ENCODE assay signal across 7 mouse cellular contexts in the genomic region with DNA sequence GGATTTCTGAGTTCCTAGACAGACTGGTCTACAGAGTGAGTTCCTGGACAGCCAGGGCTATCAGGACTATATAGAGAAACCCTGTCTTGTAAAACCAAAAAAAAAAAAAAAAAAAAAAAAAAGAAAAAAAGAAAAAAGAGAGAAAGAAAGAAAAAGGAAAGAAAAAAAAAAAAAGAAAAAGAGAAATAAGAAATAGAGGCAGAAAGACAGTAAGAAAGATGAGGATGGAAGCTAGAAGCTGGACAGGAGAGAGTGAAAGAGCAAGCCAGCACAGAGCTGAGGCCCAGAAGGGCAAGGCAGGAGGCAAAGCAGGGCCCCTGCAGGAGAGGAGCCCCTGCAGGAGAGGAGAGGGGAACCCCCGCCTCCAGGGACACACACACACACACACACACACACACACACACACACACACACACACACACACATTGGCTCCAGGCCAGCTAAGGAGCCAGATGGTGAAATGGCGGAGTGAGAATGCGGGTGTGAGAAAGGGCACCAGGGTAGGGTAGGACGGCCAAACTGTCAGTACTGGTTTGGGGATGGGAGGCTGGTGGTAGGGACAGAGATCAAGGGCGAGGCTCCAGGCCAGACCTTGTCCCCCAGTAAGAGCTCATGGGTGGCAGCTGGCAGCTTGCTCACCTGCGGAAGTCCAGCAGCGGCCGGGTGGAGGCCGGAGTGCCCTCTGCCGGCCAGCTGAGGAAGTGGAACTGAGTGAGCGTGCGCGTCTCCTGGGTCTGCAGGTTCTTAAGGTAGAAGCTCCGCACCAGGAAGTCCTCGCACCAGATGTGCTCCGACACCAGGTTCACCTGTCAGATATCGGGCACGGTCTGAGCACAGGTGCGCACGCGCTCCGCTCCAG. TPM values are rescaled to one million over a fixed set of nuclear protein-coding genes. Genes with fewer than 3 reads are reported as not detected.
DNase-seq lines count a peak whose midpoint lies in the region; ATAC-seq and TF ChIP-seq lines count a peak whose summit lies in the region.

No protein-coding gene starts in this region.

- peaks cover 14% of the 10 kb centered on the region for H3K4me1 ChIP-seq in hindbrain, embryonic 15.5 days (replicated peaks)
- H3K4me1 ChIP-seq in midbrain, postnatal 0 days (ENCODE audit: insufficient read depth, low read length): no peaks in the 10 kb centered on the region

- peak overlapping the region; percentile 19 for H3K4me3 ChIP-seq in hindbrain, embryonic 15.5 days
- no peak overlapping the region for H3K4me3 ChIP-seq in midbrain, postnatal 0 days (ENCODE audit: low read depth, low read length)

- H3K4me2 ChIP-seq in hindbrain, embryonic 15.5 days: peak overlapping the region; percentile 48
- peak overlapping the region; percentile 37 for H3K4me2 ChIP-seq in midbrain, postnatal 0 days (ENCODE audit: low read depth, low read length, poor library complexity, severe bottlenecking)

- H3K36me3 ChIP-seq in hindbrain, embryonic 15.5 days: 0 out of 2 replicates have a peak, but pooled peaks cover 2% of the 10 kb centered on the region
- no peaks in the 10 kb centered on the region for H3K36me3 ChIP-seq in midbrain, postnatal 0 days (ENCODE audit: insufficient read depth, low read length)

- no peaks in the 10 kb centered on the region for H3K27me3 ChIP-seq in hindbrain, embryonic 15.5 days
- no peaks in the 10 kb centered on the region for H3K27me3 ChIP-seq in midbrain, postnatal 0 days (ENCODE audit: insufficient read depth, low read length)

- peak; percentile 75 for ATAC-seq in activated CD4-positive, CD25-positive, alpha-beta regulatory T cell, adult 4 months
- peak; percentile 50; the same call in 1 of the 2 replicates for ATAC-seq in hindbrain, embryonic 15.5 days (ENCODE audit: low FRiP score, low read depth)
- ATAC-seq in midbrain, postnatal 0 days (ENCODE audit: low FRiP score): peak; percentile 24; the same call in 1 of the 2 replicates

- H3K9ac ChIP-seq in hindbrain, embryonic 15.5 days: no peak overlapping the region
- H3K9ac ChIP-seq in midbrain, postnatal 0 days (replicated peaks; ENCODE audit: low read length, poor library complexity, severe bottlenecking): 0 out of 2 replicates have a peak overlapping the region, but pooled peaks have one; percentile 39

- peak overlapping the region; percentile 60 for H3K27ac ChIP-seq in hindbrain, embryonic 15.5 days (replicated peaks)
- no peak overlapping the region for H3K27ac ChIP-seq in midbrain, postnatal 0 days (ENCODE audit: low read depth, low read length)

- 3% methylated on average over 21 of the region's 22 CpGs for WGBS in hindbrain, embryonic 15.5 days
- WGBS in midbrain, postnatal 0 days: 5% methylated on average over 21 of the region's 22 CpGs

- DNase-seq in cerebellum, adult 9-10 months: peak; percentile 90
- DNase-seq in gastrocnemius, adult 18-20 months (ENCODE audit: low spot score): peak; percentile 74
- DNase-seq in liver: peak; percentile 87
- peak; percentile 65 for DNase-seq in midbrain, postnatal 0 days (ENCODE audit: low spot score)
- DNase-seq in spleen, postnatal 14 days (ENCODE audit: low spot score in 2 of 2): peak; percentile 82 to 88

- TF ChIP-seq CTCF in midbrain, postnatal 0 days (IDR thresholded peaks at IDR 0.05): peak; percentile 84

- no peaks in the 10 kb centered on the region for H3K9me3 ChIP-seq in hindbrain, embryonic 15.5 days
- no peaks in the 10 kb centered on the region for H3K9me3 ChIP-seq in midbrain, postnatal 0 days (ENCODE audit: low read length)

RNA-seq across cellular contexts. Expression of a gene that starts 13.0 kb away (rescaled TPM):
- polyA plus RNA-seq in activated CD4-positive, CD25-positive, alpha-beta regulatory T cell, adult 4 months (2017; shearing (Covaris generic)): under 1 TPM; 0.37 to 0.47 TPM
- not detected for total RNA-seq in gastrocnemius, adult 18-20 months (2021)
- 30.4 and 33.5 TPM in 2 replicates for polyA plus RNA-seq in hindbrain, embryonic 15.5 days (2015; fragmentation: Nextera tagmentation; extraction: Ambion mirVana)
- 116 and 127 TPM in 2 replicates for total RNA-seq in midbrain, postnatal 0 days (2014; rRNA removed)
- 51.4 and 52.2 TPM in 2 replicates for polyA plus RNA-seq in midbrain, postnatal 0 days (2015; fragmentation: Nextera tagmentation; extraction: Ambion mirVana)

RNA-seq across cellular contexts. Expression of a gene that starts 15.1 kb away (rescaled TPM):
- polyA plus RNA-seq in activated CD4-positive, CD25-positive, alpha-beta regulatory T cell, adult 4 months (2017; shearing (Covaris generic)): 1 to 10 TPM; 5.9 to 7.1 TPM
- total RNA-seq in gastrocnemius, adult 18-20 months (2021): 10 to 100 TPM; 74.2 to 86.4 TPM
- 72.5 and 85.0 TPM in 2 replicates for polyA plus RNA-seq in hindbrain, embryonic 15.5 days (2015; fragmentation: Nextera tagmentation; extraction: Ambion mirVana)
- total RNA-seq in midbrain, postnatal 0 days (2014; rRNA removed): 43.6 and 46.7 TPM in 2 replicates
- 61.7 and 65.1 TPM in 2 replicates for polyA plus RNA-seq in midbrain, postnatal 0 days (2015; fragmentation: Nextera tagmentation; extraction: Ambion mirVana)

RNA-seq across cellular contexts. Expression of a gene that starts 19.4 kb away (rescaled TPM):
- polyA plus RNA-seq in activated CD4-positive, CD25-positive, alpha-beta regulatory T cell, adult 4 months (2017; shearing (Covaris generic)): not detected
- total RNA-seq in gastrocnemius, adult 18-20 months (2021): not detected
- polyA plus RNA-seq in hindbrain, embryonic 15.5 days (2015; fragmentation: Nextera tagmentation; extraction: Ambion mirVana): not detected in 2 replicates
- total RNA-seq in midbrain, postnatal 0 days (2014; rRNA removed): not detected in 2 replicates
- not detected in 2 replicates for polyA plus RNA-seq in midbrain, postnatal 0 days (2015; fragmentation: Nextera tagmentation; extraction: Ambion mirVana)

RNA-seq across cellular contexts. Expression of a gene that starts 26.9 kb away (rescaled TPM):
- not detected for polyA plus RNA-seq in activated CD4-positive, CD25-positive, alpha-beta regulatory T cell, adult 4 months (2017; shearing (Covaris generic))
- total RNA-seq in gastrocnemius, adult 18-20 months (2021): not detected
- 203 and 214 TPM in 2 replicates for polyA plus RNA-seq in hindbrain, embryonic 15.5 days (2015; fragmentation: Nextera tagmentation; extraction: Ambion mirVana)
- 302 and 332 TPM in 2 replicates for total RNA-seq in midbrain, postnatal 0 days (2014; rRNA removed)
- 409 and 416 TPM in 2 replicates for polyA plus RNA-seq in midbrain, postnatal 0 days (2015; fragmentation: Nextera tagmentation; extraction: Ambion mirVana)

RNA-seq across cellular contexts. Expression of a gene that starts 31.7 kb away (rescaled TPM):
- polyA plus RNA-seq in activated CD4-positive, CD25-positive, alpha-beta regulatory T cell, adult 4 months (2017; shearing (Covaris generic)): 100 to 1,000 TPM; 120 to 135 TPM
- 1,000 to 10,000 TPM; 1,120 to 1,226 TPM for total RNA-seq in gastrocnemius, adult 18-20 months (2021)
- 26.8 and 28.1 TPM in 2 replicates for polyA plus RNA-seq in hindbrain, embryonic 15.5 days (2015; fragmentation: Nextera tagmentation; extraction: Ambion mirVana)
- 99.2 and 165 TPM in 2 replicates for total RNA-seq in midbrain, postnatal 0 days (2014; rRNA removed)
- 87.0 and 115 TPM in 2 replicates for polyA plus RNA-seq in midbrain, postnatal 0 days (2015; fragmentation: Nextera tagmentation; extraction: Ambion mirVana)

Comparison
In these comparisons a context has a peak if more than half of its experiments do, and no peak if none do; other contexts are left out.
1. ATAC-seq: peak in every context shown above with its lines; median percentile 75 in activated CD4-positive, CD25-positive, alpha-beta regulatory T cell, adult 4 months; 50 in hindbrain, embryonic 15.5 days; 24 in midbrain, postnatal 0 days.
2. RNA of a gene that starts 13.0 kb away (polyA plus RNA-seq): 51.4 to 52.2 TPM in midbrain, postnatal 0 days and 30.4 to 33.5 TPM in hindbrain, embryonic 15.5 days; 0.37 to 0.47 TPM in activated CD4-positive, CD25-positive, alpha-beta regulatory T cell, adult 4 months; every median in the first group is over 10 times any median in the second.
3. Peak in every context shown above with its lines, with median percentiles within 50 percentile points of each other: DNase-seq.